Mouse (Mus musculus) adrenal gland, postnatal 14 days (tissue): ENCODE data around the gene Zkscan1. TPM values are rescaled to one million over a fixed set of nuclear protein-coding genes. Genes with fewer than 3 reads are reported as not detected.
"Not testable (repeated sequence)": the region's sequence is repeated elsewhere in the genome, so short reads cannot be mapped to it uniquely, and the experiment has no call there.

Experiments used
- DNase-seq: peaks from one replicate; pipeline ENCODE4 v3.0.0; 2021; ENCODE audit warnings: mixed read lengths
- long read RNA-seq, 2 experiments: library from polyadenylated mRNA; stranded (forward); transcript quantifications; one replicate each; pipeline ENCODE4 v2.0.0; 2021
- total RNA-seq: library from RNA; stranded (reverse); gene quantifications from 2 replicates; pipeline ENCODE4 v1.2.3, GENCODE M21; 2021

Zkscan1 gene
- total RNA-seq: 33.1 and 33.6 TPM in 2 replicates
- long read RNA-seq, experiment 1, full-length matches to known transcripts: 3 of 12 reads
- long read RNA-seq, experiment 1, partial matches to known transcripts: 2 of 12 reads
- long read RNA-seq, experiment 1, other reads (novel, unspliced or antisense): 7 of 12 reads
- long read RNA-seq, experiment 2, full-length matches to known transcripts: 2 of 4 reads
- long read RNA-seq, experiment 2, partial matches to known transcripts: 1 of 4 reads
- long read RNA-seq, experiment 2, other reads (novel, unspliced or antisense): 1 of 4 reads

DNA sequence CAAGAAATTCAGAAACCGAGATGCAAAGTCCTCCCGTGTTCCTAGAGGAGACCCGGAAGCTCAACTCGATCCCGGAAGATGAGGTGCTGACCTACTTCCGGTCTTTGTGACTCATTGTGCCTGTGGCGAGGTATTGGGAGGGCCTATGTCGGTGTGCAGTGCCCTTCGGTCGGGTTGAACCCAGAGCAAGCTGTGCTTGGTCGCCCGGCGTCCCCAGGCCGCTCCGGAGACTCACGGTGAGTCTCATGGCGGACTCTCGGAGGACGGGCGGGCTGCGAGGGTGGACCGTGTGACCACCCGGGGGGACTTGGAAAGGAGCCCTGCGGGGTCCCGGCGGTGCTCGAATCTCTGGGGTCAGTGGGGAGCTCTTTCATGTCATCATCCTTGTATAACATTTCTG lies at the start of gene Zkscan1:
Gene Zkscan1, plus strand, starts transcription at position 89 of the 400 bp plus-strand sequence.
- DNase-seq: peak; percentile 88

DNA sequence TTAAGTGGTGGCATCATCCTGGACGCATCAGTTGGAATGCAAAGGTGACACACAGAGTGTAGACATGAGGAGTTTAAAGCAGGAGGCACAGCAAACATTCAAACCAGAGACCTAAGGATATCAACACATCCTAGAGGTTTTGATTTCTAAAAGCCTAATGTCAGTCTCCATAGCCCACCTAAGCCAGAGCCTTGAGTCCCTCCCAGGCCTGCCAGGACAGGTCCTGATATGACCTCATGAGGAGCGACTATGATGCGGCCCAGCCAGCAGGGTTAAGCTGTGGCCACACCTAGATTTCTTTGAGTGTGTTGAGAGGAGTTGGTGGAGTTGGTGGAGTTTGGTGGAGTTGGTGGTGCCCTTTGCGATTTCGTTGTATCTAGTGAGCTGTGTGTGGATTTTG lies 32.0 kb upstream of the Zkscan1 start, which contains the start of gene Smok3c:
Gene Smok3c, plus strand, starts transcription at position 301 of the 400 bp plus-strand sequence.
- DNase-seq: not testable (repeated sequence)

DNA sequence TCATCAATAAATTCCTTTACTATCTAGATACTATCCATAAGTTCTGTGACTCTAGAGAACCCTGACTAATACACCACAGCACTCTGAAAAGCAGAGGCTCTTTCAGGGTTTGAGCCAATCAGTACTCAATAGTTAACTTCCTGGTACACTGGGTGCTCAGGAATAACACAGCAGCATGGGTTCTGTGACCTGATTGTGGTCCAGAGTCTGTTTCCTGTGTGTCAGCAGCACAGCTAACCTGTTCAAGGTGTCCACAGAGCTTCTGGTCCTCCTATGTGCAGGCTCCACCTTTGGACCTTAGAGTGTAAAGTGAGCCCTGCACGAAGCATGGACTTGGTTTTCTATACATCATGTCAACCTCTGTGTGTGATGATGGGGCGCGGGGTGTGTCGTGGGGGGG lies 11.1 kb upstream of the Zkscan1 start:
- no peak for DNase-seq

DNA sequence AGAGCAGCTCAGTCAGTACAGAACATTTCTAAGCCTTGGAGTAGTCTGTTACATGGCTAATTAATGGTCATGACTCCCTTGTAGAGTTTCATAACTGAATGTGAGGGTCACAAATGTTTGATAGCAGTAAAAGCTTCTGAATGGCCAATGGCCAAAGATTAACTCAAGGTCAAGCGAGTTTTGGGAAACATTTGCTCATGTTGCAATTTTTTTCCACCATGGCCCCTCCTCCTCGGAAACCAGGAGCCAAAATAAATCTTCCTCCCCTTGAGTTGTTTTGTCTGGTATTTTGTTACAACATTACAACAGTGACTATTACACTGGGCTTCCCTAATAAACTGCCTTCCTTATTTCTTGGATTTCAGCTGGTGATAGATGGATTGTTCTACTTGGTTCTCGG lies 9.2 kb upstream of the Zkscan1 start:
- DNase-seq: peak; percentile 25

DNA sequence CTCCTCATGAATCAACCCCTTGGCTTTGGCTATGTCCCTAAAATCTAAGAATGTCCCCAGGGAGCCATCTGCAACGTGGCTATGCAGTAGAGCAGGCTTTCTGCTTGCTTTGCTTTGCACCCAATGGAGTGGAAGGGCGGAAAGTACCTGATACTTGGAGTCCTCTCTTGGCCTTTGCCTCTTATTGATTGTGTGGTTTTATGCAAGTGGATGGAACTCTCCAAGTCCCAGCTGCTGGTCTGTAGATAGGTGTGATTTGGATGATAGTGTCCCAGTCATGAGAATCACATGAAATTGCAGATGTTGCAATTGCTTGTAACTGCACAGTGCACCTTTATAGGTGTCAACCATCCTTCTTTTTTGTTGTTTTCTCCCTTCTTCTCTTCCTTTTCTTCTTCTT lies 8.7 kb upstream of the Zkscan1 start:
- no peak for DNase-seq

DNA sequence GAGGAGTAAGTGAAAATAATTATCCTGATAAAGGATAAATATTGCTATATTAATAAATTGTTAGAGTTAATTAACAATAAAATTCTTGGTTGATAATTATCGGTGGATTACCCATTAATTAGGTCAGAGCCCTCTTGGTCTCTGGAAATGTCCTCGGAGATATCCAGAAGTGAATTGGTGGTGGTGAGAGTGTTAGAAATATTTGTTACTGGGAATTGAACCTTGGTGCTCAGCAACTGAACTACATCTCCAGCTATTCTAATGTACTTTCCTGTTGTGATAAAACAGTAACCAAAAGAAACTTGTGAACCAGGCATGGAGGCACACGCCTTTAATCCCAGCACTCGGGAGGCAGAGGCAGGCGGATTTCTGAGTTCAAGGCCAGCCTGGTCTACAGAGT lies 4.4 kb upstream of the Zkscan1 start:
- DNase-seq: no peak

DNA sequence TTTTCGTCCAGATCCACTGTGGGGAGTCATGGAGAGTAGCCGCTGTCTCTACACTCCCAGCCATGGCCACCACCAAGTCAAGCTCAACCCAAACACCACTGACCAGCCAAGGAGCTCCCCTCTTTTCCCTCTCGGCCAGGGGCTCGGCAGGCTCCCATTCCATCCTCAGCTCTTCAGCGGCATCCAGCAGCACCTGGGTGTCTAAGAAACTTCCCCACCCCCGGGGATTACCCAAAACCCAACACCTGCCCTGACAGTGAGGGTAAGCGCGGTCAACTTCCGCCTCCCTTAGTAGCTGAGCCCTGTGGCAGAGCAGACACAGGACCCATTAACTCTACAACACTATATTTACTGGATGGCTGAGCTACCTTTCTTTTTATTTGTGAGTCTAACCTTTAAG lies 3.4 kb upstream of the Zkscan1 start:
- DNase-seq: no peak

DNA sequence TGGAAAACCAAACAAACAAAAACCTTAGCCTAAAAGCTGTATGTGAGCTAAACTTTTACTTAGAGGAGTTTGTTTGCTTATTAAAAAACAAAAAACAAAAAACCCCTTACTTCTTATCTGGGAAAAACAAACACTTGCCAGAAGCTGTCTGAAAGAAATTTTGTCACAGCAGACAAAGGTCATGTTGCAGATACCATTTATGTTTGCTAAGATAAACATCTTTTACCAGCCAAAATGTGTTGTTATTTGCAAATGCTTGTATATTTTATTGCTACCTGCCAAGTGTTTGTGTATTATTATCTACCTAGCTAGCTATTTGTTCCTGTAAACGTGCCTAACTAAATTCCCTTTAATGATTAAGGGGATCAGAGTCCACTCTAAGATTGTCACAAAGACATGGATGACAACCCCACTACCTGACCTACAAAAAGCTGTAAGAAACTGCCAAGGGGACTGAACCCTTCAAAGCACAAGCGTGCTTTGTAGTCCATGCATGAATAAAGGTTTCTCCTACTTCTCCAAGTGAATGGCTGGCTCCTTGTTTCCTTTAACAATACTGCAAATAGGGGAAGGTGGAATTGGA lies 1.5 kb upstream of the Zkscan1 start:
- no peak for DNase-seq

DNA sequence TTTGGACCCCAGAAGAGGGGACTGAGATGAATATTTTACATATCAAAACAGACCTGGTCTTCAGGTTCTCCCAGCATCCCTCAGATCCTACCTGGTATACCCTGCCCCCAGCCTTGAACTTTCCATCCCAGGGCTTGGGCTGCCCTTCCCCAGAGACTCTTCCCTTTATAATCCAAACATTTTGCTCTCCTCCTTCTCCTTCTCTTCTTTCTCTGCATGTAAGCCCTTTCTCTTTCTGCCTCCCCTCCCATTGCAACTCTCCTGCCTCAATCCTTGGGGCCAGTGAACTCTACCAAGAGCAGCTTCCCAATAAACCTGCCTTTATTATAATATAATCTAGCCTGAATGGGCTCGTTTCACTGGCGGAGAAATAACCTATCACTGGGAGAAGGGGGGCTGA lies 948 bp upstream of the Zkscan1 start:
- no peak for DNase-seq

DNA sequence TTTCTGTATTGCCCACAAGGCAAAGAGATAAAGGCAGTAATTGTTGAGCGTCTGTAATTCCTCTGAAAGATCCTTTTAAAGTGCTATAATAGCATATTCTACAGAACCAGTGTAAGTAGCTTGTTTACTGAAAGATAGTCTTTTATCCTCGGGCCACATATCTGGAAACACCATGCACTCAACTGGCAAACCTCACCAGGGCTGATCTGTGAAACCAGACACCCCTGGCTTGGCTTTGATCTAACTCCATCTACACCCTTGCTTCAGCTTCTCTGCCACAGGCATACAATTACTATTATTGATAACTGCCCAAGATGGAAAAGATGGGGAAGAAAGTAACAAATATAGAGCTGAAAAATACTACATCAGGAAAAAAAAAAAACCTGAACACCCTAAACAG lies 377 bp upstream of the Zkscan1 start:
- DNase-seq: peak; percentile 13

DNA sequence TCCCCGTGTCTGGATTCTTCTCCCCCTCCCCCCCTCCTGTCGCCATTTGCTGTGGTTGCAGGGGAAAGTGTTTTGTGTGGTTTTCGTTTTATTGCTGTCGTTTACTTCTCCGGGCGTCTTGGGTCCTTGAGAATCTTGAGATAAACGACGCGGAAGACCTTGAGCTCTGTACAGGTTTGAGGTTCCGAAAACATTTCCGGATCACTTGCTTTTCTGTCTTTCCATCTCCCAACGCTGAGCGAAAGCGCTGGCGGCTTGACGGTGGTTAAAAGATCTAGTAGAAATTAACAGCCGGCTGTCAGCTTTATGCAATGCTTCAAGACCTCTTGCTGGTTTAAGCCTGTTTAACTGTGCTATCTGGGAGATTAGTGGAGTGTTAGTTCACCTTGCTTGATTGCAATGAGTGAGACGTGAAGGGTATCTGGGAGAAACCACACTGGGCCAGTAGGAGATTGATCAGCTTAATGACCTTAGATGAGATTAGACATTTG lies 582 bp downstream of the Zkscan1 start:
- DNase-seq: no peak

DNA sequence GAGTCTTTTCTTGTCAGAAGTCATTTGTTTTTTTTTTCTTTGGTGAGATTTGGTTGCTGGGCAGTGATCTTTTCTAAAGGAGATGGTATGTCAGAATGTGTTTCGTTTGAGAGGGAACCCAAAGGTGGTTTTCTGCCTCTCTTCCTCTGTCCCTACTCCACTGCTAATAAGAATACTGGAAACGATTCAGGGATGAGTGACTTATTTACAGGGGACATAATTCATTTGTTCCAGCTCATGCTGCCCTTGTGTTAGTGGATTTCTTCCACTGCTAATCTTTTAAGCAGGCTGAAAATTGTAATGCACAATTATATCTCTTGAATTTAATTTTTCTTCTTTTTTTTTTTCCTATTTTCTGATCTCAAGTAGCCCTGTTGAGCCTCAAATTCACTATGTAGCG lies 2.0 kb downstream of the Zkscan1 start:
- no peak for DNase-seq

DNA sequence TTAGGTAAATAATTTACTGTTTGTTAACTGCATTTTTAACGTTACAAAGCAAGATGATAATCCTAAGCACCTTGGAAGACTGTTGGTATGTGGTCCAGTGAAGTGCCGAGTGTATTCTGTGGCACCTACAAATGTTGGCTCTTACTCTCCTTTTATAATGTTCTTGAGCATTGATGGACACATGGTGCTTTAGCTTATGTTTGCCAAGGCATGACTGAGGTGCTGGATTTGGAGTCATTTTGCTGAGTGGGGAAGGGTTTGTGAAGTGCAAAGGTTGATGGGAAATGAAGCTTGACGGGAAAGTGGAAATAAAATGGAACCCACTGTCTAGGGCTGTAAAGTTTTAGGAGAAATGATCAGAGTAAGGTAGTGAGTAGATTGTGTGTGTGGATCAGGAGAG lies 3.5 kb downstream of the Zkscan1 start:
- no peak for DNase-seq

DNA sequence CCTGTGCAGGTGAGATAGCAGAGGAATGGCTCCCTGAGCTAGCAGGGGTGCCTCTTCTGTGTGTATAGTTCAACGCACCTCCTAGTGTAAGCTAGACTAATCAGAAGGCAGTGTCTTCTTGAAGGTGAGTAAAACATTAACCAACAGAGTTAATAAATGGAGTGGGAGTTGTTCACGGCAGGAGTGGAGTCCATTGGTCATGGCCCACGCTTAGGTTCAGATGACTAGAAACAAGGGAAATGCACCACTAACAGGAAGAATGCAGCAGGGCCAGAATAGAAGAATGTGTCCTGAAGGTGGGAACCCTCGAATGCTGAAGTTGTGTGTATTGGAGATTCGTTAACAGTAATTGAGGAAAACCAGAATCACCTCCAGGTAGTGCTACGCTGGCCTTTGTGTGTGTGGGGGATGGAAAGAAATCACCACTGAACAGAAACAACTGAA lies 4.2 kb downstream of the Zkscan1 start:
- no peak for DNase-seq

DNA sequence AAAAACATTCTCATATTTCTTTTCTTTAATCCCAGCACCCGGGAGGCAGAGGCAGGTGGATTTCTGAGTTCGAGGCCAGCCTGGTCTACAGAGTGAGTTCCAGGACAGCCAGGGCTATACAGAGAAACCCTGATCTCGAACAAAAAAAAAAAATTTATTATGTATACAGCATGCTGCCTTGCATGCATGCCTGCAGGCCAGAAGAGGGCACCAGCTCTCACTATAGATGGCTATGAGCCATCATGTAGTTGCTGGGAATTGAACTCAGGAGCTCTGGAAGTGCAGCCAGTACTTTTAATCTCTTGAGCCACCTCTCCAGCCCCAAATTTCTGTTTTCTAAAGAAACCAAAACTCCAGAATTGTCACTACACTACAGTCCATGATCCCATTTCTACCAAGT lies 5.4 kb downstream of the Zkscan1 start:
- DNase-seq: peak; percentile 29

DNA sequence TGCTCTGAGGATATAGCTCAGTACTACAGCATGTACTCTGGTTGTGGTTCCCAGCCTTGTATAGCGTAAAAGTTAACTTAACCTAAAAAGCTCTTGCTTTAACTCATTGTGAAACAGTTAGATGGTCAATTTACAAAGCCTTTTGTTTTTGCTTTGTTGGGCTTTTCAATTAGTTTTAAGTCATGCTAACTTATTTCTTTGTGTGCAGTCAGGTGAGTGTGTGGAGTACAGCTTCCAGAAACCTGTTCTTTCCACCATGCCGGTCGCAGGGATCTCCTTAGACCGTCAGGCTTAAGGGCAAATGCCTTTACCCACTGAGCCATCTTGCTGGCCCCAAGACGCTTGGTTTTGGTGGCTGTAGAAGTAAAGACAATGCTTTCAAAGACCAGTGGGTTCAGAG lies 5.9 kb downstream of the Zkscan1 start:
- no peak for DNase-seq

DNA sequence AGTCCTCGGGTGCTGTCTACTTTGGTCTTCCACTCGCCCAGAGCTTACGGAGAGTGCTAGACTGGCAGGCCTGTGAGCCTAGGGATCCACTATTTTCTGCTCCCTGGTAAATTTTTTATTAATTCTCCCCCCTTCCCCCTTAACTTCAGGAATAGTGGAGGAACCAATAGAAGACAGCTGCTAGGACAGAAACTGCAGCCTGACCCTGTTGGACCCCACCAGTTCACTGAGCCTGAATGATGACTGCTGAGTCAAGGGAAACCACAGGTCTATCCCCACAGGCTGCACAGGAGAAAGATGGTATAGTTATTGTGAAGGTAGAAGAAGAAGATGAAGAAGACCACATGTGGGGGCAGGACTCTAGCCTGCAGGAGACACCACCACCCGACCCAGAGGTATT lies 7.9 kb downstream of the Zkscan1 start:
- DNase-seq: no peak

DNA sequence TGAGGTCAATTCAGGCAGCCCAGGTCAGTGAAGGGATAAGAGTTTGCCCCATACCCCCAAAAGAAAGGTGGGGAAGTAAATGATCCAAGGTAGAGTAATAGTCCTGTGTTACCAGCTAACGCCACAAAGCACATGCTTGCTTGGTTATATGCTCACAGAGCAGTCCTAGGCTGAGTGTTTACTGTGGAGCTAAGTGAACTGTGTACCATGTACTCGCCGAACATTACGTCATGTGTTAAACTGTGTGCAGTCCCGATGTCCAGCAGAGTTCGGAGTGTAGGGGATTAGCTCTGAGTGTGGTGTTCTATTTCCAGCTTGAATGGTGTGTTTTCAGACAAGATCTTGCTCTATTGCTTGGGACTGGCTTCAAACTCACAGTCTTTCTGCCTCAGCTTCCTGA lies 9.6 kb downstream of the Zkscan1 start:
- DNase-seq: no peak

DNA sequence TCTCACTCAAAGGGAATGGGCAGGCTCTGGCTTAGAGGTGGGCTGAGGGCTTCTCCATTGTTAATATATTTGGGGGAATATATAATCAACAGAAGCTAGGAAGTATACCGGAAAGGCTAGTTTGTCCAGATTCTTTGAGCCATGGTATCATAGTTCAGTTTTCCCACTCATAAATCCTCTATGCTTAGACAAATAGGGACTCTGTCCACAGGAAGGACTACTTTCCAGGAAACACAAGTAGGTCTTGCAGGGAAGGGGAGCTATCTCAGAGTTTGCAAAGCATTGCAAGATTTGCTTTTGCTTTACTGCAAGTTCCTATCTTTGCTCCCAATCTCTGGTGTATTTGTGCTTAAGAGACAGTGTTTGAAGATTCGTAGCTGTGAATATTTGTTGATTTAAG lies 20.1 kb downstream of the Zkscan1 start:
- no peak for DNase-seq

DNA sequence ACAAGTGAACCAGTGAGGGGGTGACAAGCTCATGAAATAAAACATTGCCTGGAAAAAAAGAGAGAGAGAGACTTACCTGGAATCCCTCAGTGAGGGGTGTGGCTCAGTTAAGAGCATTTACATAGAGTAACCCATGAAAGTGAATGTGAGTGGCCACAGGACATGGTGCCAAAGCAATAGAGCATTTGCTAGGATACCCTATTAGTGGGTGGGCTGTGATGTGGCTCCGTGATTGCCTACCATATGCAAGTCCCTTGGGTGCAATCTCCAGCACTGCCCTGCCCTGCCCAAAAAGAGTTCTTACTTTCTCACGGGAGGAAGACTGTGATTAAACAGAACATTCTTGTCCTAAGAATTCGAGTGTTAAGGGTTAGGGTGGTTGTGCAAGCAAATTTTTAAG lies 22.2 kb downstream of the Zkscan1 start:
- DNase-seq: no peak

DNA sequence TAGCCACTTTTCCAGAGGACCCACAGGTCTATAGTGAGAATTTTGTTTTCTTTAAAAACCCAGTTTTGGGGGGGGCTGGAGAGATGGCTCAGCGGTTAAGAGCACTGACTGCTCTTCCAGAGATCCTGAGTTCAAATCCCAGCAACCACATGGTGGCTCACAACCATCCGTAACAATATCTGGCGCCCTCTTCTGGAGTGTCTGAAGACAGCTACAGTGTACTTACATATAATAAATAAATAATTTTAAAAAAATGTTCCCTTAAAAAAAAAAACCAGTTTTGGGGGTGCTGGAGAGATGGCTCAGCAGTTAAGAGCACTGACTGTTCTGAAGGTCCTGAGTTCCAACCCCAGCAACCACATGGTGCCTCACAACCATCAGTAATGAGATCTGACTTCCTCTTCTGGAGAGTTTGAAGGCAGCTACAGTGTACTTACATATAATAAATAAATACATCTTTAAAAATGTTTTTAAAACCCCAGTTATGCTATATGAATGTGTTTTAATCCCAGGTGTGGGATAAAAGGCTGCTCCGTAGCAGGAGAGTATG lies 25.0 kb downstream of the Zkscan1 start:
- not testable (repeated sequence) for DNase-seq

DNA sequence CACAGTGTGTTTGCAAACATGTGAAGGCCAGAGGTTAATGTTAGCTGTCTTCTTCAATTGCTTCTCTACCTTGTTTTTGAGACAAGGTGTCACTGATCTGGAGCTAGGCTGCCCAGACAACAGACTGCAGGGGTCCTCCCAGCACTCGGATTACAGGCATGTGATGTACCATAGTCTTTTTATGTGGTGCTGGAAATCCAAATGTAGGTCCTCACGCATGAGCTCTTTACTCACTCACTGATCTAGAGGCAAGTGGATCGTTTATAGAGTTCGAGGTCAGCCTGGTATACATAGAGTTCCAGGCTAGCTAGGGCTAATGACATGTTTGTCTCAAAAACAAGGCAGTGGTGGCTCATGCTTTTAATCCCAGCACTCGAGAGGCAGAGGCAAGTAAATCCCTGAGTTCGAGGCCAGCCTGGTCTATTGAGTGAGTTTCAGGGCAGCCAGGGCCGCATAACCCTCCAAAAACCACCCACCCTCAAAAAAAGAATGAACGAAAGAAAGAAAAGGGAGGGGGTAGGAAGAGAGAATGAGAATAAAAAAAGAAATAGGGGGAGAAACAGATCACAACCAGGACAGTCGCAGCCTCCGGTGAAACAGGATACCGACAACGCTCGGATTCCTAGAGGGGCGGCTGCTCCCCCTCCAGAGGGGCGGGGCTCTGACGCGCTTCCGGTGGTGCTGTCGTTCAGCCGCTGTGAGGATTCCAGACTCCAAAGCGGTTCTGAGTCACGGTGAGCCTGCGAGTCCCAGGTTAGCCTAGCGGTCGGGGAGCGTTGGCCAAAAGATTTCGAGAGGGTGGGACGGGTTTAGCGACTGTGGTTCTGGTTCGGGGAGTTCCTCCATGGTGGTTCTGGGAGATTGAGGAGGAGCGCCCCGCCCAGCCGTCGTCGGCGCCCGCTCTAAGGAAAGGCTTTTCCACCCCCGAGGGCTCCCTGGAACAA lies 31.6 kb downstream of the Zkscan1 start, which contains the start of gene Zscan21:
Gene Zscan21, plus strand, starts transcription at position 649 of the 944 bp plus-strand sequence.
- peak; percentile 96 for DNase-seq
